Mouse (Mus musculus): ENCODE measurements around the gene Acap2. TPM values are rescaled to one million over a fixed set of nuclear protein-coding genes. Genes with fewer than 3 reads are reported as not detected.

Acap2 gene
- polyA plus RNA-seq, 1 experiment from 2014 or later: 17.7 TPM

- peak overlapping the region; percentile 12 for H3K4me3 ChIP-seq (replicated peaks)
- 0 out of 2 replicates have a peak, but pooled peaks have one; percentile 18 for ATAC-seq (ENCODE audit: insufficient read depth, low FRiP score, low read depth)
- peak overlapping the region; percentile 51 for H3K4me2 ChIP-seq
- H3K27ac ChIP-seq: peak overlapping the region; percentile 59; the same call in 1 of the 2 replicates
- H3K36me3 ChIP-seq: no peaks in the 10 kb centered on the region
- no peak overlapping the region for H3K9ac ChIP-seq
- WGBS: 14% methylated on average over 20 of the region's 20 CpGs
- peaks cover 12% of the 10 kb centered on the region for H3K4me1 ChIP-seq
- no peaks in the 10 kb centered on the region; the same call in 1 of the 2 replicates for H3K9me3 ChIP-seq
- H3K27me3 ChIP-seq (replicated peaks): no peaks in the 10 kb centered on the region
These were observed 32.7 kb upstream of the Acap2 start for GRCm38 (mm10) chr16:31233541-31234339.

DNA sequence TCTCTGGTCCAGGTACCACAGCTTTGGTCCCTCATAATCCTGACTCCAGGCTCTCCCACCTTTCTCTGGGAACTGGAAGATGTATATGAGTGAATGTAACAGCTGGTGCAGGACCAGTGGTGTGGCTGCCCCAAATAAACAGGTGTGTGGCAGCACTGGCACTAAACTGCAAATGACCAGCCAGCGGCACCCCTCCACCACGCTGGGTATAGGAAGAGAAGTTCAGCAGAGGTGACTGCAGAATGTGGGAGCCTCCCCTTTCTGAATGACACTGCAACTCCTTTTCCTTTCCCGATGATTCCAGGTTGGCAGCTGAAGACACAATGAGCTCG is 32.1 kb upstream of the Acap2 start:
- WGBS: 17% methylated on average over 4 of the region's 4 CpGs
- no peaks in the 10 kb centered on the region for H3K27me3 ChIP-seq (replicated peaks)
- peaks cover 12% of the 10 kb centered on the region for H3K4me1 ChIP-seq
- H3K4me2 ChIP-seq: peak overlapping the region; percentile 51
- 0 out of 2 replicates have a peak overlapping the region, but pooled peaks have one; percentile 12 for H3K4me3 ChIP-seq (replicated peaks)
- no peak overlapping the region for H3K9ac ChIP-seq
- H3K9me3 ChIP-seq: no peaks in the 10 kb centered on the region; the same call in 1 of the 2 replicates
- H3K36me3 ChIP-seq: no peaks in the 10 kb centered on the region
- no peak for ATAC-seq (ENCODE audit: insufficient read depth, low FRiP score, low read depth)
- H3K27ac ChIP-seq: 0 out of 2 replicates have a peak overlapping the region, but pooled peaks have one; percentile 22

DNA sequence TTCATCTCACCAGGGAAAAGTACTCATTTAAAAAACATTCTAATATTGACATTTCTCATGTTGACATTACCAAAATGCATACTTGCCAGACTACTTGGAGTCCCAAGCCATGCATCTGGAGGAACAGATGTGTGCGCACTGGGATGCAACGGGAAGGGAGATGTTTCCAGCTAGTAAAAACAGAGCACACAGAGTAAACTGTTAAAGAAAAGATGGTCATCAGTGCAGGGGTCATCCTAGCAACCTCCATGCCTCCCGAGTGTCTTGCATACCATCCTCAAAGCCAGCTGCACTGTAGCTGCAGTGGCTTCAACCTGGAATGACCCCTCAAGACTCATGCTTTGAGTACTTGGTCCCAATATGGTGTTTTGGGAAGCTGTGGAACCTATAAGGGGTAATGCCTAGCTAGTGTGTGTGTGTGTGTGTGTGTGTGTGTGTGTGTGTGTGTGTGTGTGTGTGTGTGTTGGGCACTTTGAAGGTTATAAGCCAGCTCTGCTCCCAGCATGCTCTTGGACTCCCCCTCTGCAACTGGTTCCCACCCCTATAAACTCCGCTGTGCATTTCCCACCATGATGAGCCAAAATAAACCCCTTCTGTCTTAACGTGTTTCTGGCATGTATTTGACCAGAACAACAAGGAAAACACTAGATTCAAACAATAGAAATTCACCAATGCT is 31.6 kb upstream of the Acap2 start:
- Histone ChIP-seq H3K27ac (no peak overlapping the region), H3K4me3 (replicated peaks) (no peak overlapping the region), H3K4me2 (no peak overlapping the region), H3K9ac (no peak overlapping the region), H3K27me3 (replicated peaks) (no peaks in the 10 kb centered on the region), H3K4me1 (peaks cover 12% of the 10 kb centered on the region), H3K36me3 (no peaks in the 10 kb centered on the region), H3K9me3 (no peaks in the 10 kb centered on the region; the same call in 1 of the 2 replicates)
- no peak for ATAC-seq (ENCODE audit: insufficient read depth, low FRiP score, low read depth)
- 48% methylated on average over 5 of the region's 5 CpGs for WGBS

GRCm38 (mm10) chr16:31231591-31231990 is 30.5 kb upstream of the Acap2 start:
- H3K9ac ChIP-seq: no peak overlapping the region
- 58% methylated on average over 5 of the region's 5 CpGs for WGBS
- no peak for ATAC-seq (ENCODE audit: insufficient read depth, low FRiP score, low read depth)
- no peak overlapping the region for H3K4me3 ChIP-seq (replicated peaks)
- H3K27me3 ChIP-seq (replicated peaks): no peaks in the 10 kb centered on the region
- H3K9me3 ChIP-seq: no peaks in the 10 kb centered on the region; the same call in 1 of the 2 replicates
- no peaks in the 10 kb centered on the region for H3K36me3 ChIP-seq
- no peak overlapping the region for H3K27ac ChIP-seq
- H3K4me2 ChIP-seq: no peak overlapping the region
- peaks cover 12% of the 10 kb centered on the region for H3K4me1 ChIP-seq

DNA sequence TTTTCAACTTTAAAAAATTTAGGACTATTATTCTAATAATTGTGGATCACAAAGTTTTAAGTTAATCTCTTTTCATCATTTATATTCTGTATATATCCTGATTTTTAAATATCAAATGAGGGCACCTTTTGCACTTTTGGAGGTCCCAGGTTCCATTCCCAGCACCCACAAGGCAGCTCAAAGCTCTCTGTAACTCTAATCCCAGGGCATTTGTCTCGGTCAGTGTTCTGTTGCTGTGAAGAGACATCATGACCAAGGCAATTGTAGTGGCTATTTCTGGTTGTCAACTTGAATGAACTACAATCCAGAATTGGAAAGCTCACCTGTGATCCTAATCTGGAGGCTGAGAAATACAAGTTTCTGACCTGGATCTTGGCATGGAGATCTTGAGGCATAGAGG is 26.7 kb upstream of the Acap2 start:
- no peaks in the 10 kb centered on the region; the same call in 1 of the 2 replicates for H3K9me3 ChIP-seq
- no peaks in the 10 kb centered on the region for H3K4me1 ChIP-seq
- no peak overlapping the region for H3K9ac ChIP-seq
- H3K4me3 ChIP-seq (replicated peaks): no peak overlapping the region
- no peak for ATAC-seq (ENCODE audit: insufficient read depth, low FRiP score, low read depth)
- H3K27me3 ChIP-seq (replicated peaks): no peaks in the 10 kb centered on the region
- H3K27ac ChIP-seq: no peak overlapping the region
- no peak overlapping the region for H3K4me2 ChIP-seq
- H3K36me3 ChIP-seq: no peaks in the 10 kb centered on the region
- 81% methylated on average over 1 of the region's 1 CpGs for WGBS

- ATAC-seq (ENCODE audit: insufficient read depth, low FRiP score, low read depth): no peak
- H3K27me3 ChIP-seq (replicated peaks): no peaks in the 10 kb centered on the region
- no peak overlapping the region for H3K4me3 ChIP-seq (replicated peaks)
These were observed 14.2 kb upstream of the Acap2 start for GRCm38 (mm10) chr16:31215271-31215670.

GRCm38 (mm10) chr16:31213463-31213862 is 12.4 kb upstream of the Acap2 start:
- WGBS: 85% methylated on average over 6 of the region's 6 CpGs
- no peak overlapping the region for H3K4me2 ChIP-seq
- no peak overlapping the region for H3K9ac ChIP-seq
- H3K4me1 ChIP-seq: no peaks in the 10 kb centered on the region
- H3K4me3 ChIP-seq (replicated peaks): no peak overlapping the region
- no peaks in the 10 kb centered on the region for H3K36me3 ChIP-seq
- no peaks in the 10 kb centered on the region for H3K9me3 ChIP-seq
- no peak overlapping the region for H3K27ac ChIP-seq
- H3K27me3 ChIP-seq (replicated peaks): no peaks in the 10 kb centered on the region
- no peak for ATAC-seq (ENCODE audit: insufficient read depth, low FRiP score, low read depth)

More at GRCm38 (mm10) chr16:31215271-31215670, 14.2 kb upstream of the Acap2 start:
- 92% methylated on average over 4 of the region's 4 CpGs for WGBS
- H3K36me3 ChIP-seq: no peaks in the 10 kb centered on the region
- no peaks in the 10 kb centered on the region for H3K9me3 ChIP-seq
- no peak overlapping the region for H3K9ac ChIP-seq
- no peak overlapping the region for H3K27ac ChIP-seq
- no peak overlapping the region for H3K4me2 ChIP-seq
- H3K4me1 ChIP-seq: no peaks in the 10 kb centered on the region

DNA sequence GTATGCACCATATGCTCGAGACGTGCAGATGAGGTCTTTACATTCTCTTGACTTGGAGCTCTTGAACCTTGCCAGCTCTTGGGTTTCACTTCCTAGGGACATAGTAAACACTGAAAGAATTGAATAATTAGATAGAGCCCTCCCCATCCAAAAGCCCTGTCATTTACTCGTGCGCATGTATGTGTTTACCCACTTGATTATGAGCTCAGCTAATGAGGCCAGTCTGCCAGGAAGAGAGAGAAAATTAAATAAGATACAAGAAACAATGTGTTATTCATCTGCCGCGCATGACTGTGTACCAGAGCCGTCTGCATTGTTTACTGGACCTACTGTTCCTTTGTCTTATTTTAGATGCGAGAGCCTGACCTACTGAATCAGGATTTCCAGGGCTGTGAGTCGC is 10.5 kb upstream of the Acap2 start:
- Histone ChIP-seq H3K9ac (no peak overlapping the region), H3K4me2 (no peak overlapping the region), H3K27ac (no peak overlapping the region), H3K4me1 (no peaks in the 10 kb centered on the region), H3K4me3 (replicated peaks) (no peak overlapping the region), H3K27me3 (replicated peaks) (no peaks in the 10 kb centered on the region), H3K9me3 (no peaks in the 10 kb centered on the region), H3K36me3 (no peaks in the 10 kb centered on the region)
- WGBS: 51% methylated on average over 9 of the region's 9 CpGs
- no peak for ATAC-seq (ENCODE audit: insufficient read depth, low FRiP score, low read depth)

DNA sequence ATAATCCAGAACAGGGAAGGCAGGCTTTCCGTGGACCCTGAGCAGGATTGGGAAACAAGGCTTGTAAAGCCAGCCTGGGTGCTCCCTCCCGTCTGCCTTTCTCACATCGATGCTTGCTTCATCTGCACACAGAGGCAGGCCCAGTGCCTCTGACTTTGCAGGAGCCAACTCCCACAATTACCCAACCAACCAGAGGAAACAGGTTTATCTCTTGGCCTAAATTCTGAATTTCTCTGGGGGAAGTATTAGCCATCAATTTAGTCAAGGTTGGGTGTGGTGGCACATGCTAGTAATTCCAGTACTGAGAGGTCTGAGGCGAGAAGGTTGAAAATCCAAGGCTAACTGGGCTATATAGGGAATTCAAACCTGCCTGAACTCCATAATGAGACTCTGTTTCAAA is 9.4 kb upstream of the Acap2 start:
- Histone ChIP-seq H3K4me1 (no peaks in the 10 kb centered on the region), H3K27ac (no peak overlapping the region), H3K4me2 (no peak overlapping the region), H3K27me3 (replicated peaks) (no peaks in the 10 kb centered on the region), H3K9me3 (no peaks in the 10 kb centered on the region), H3K9ac (no peak overlapping the region), H3K4me3 (replicated peaks) (no peak overlapping the region), H3K36me3 (no peaks in the 10 kb centered on the region)
- 62% methylated on average over 4 of the region's 4 CpGs for WGBS
- ATAC-seq (ENCODE audit: insufficient read depth, low FRiP score, low read depth): no peak

DNA sequence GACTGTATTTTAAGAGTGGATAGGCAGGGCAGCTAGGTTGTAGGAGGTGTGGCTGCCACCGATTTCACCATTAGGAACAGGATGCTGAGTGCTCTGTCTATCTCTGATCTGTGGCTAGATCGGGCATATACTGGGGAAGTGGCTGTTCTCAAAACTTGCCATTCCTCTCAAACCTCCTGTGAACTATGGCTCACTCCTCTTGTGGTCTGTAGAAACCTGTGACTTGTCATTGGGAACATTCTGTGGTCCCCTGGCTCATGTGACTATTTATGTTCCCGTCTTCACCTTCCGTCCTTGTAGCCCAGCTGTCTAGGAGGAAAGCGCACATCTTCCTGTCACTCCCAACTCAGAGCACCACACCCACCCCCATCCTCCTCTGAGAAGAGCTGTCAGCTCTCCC is 8.9 kb upstream of the Acap2 start:
- Histone ChIP-seq H3K4me2 (no peak overlapping the region), H3K27me3 (replicated peaks) (no peaks in the 10 kb centered on the region), H3K9me3 (no peaks in the 10 kb centered on the region), H3K9ac (no peak overlapping the region), H3K27ac (no peak overlapping the region), H3K4me1 (no peaks in the 10 kb centered on the region), H3K36me3 (no peaks in the 10 kb centered on the region), H3K4me3 (replicated peaks) (no peak overlapping the region)
- 62% methylated on average over 5 of the region's 5 CpGs for WGBS
- no peak for ATAC-seq (ENCODE audit: insufficient read depth, low FRiP score, low read depth)

GRCm38 (mm10) chr16:31205726-31206125 is 4.7 kb upstream of the Acap2 start:
- Histone ChIP-seq H3K27me3 (replicated peaks) (no peaks in the 10 kb centered on the region), H3K9ac (no peak overlapping the region), H3K4me3 (replicated peaks) (no peak overlapping the region), H3K9me3 (no peaks in the 10 kb centered on the region), H3K4me1 (no peaks in the 10 kb centered on the region), H3K36me3 (no peaks in the 10 kb centered on the region), H3K4me2 (no peak overlapping the region), H3K27ac (no peak overlapping the region)
- ATAC-seq (ENCODE audit: insufficient read depth, low FRiP score, low read depth): no peak
- WGBS: 70% methylated on average over 7 of the region's 7 CpGs

DNA sequence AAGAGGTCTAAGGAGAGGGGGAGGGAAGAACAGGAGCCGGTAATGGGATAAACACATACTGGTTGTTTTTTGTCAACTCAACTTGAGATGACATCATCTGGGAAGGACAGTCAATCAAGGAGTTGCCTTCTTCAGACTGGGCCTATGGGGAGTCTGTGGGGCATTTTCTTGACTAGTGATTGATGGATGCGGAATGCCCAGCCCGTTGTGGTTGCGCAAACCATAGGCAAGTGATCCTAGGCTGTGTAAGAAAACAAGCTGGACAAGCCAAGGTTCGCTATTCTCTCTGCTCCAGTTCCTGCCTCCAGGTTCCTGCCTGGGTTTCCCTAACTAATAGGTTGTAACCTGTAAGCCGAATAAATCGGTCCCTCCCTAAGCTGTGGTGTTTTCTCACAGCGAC is 4.1 kb upstream of the Acap2 start:
- no peak overlapping the region for H3K4me2 ChIP-seq
- ATAC-seq (ENCODE audit: insufficient read depth, low FRiP score, low read depth): no peak
- no peaks in the 10 kb centered on the region for H3K9me3 ChIP-seq
- no peaks in the 10 kb centered on the region for H3K27me3 ChIP-seq (replicated peaks)
- H3K9ac ChIP-seq: no peak overlapping the region
- H3K36me3 ChIP-seq: no peaks in the 10 kb centered on the region
- no peaks in the 10 kb centered on the region for H3K4me1 ChIP-seq
- no peak overlapping the region for H3K27ac ChIP-seq
- WGBS: 86% methylated on average over 8 of the region's 8 CpGs
- no peak overlapping the region for H3K4me3 ChIP-seq (replicated peaks)
